9 mouse cellular contexts compared by ENCODE assay signal in genomic region chr7:30394871-30395270, GRCm38 (mm10). TPM values are rescaled to one million over a fixed set of nuclear protein-coding genes. Genes with fewer than 3 reads are reported as not detected.
DNase-seq lines count a peak whose midpoint lies in the region; ATAC-seq and TF ChIP-seq lines count a peak whose summit lies in the region.
"Had no signal": no experiment of that assay in that cellular context is flagged by ENCODE, and none has a peak within 500 bp of the region (broad histone marks: within the 10 kb centered on the region; RNA-seq: fewer than 3 reads in every experiment).

No protein-coding gene starts in this region.

- DNase-seq in embryo, embryonic 10 days (ENCODE audit: low spot score) = peak; percentile 28
- no peak for DNase-seq in embryo, embryonic 9.5 days (ENCODE audit: extremely low spot score)
- no peak for DNase-seq in liver, embryonic 11.5 days (ENCODE audit: low spot score)
- peak; percentile 55 for DNase-seq in thymus, postnatal 0 days (ENCODE audit: low spot score)
- DNase-seq in hindbrain, embryonic 10.5 days (ENCODE audit: low spot score) = no peak
- DNase-seq in adrenal gland, postnatal 14 days = no peak

- H3K4me3 ChIP-seq in liver, embryonic 16.5 days (ENCODE audit: low read depth, low read length) = no peak overlapping the region
- no peak overlapping the region for H3K4me3 ChIP-seq in liver, embryonic 11.5 days (ENCODE audit: low read depth, low read length)
- H3K4me3 ChIP-seq in cortical plate, adult 2 months (ENCODE audit: insufficient read depth, low read length) = no peak overlapping the region
- no peak overlapping the region for H3K4me3 ChIP-seq in hindbrain, embryonic 10.5 days

- no peak overlapping the region for H3K4me2 ChIP-seq in liver, embryonic 16.5 days (ENCODE audit: low read depth, low read length)
- no peak overlapping the region for H3K4me2 ChIP-seq in liver, embryonic 11.5 days

- H3K4me1 ChIP-seq in liver, embryonic 16.5 days (ENCODE audit: control insufficient read depth, low read depth, low read length) = no peaks in the 10 kb centered on the region; the same call in 1 of the 2 replicates
- H3K4me1 ChIP-seq in liver, embryonic 11.5 days (replicated peaks; ENCODE audit: control insufficient read depth, insufficient read depth, low read length) = no peaks in the 10 kb centered on the region
- no peaks in the 10 kb centered on the region; the same call in 1 of the 2 replicates for H3K4me1 ChIP-seq in cortical plate, adult 2 months (ENCODE audit: control insufficient read depth, insufficient read depth, low read length)
- H3K4me1 ChIP-seq in hindbrain, embryonic 10.5 days (replicated peaks) = peaks cover 9% of the 10 kb centered on the region

- TF ChIP-seq CTCF in cortical plate, adult 2 months (IDR thresholded peaks at IDR 0.05; ENCODE audit: extremely low read depth, insufficient read depth, low read length) = 0 out of 2 replicates have a peak, but pooled peaks have one; percentile 7

- 36% methylated on average over 2 of the region's 2 CpGs for WGBS in liver, embryonic 16.5 days (ENCODE audit: insufficient replicate concordance)
- WGBS in liver, embryonic 11.5 days = 37% methylated on average over 2 of the region's 2 CpGs
- 42% methylated on average over 2 of the region's 2 CpGs for WGBS in hindbrain, embryonic 10.5 days

- no peaks in the 10 kb centered on the region for H3K9me3 ChIP-seq in liver, embryonic 16.5 days (replicated peaks; ENCODE audit: control insufficient read depth, low read length)
- no peaks in the 10 kb centered on the region for H3K9me3 ChIP-seq in liver, embryonic 11.5 days (ENCODE audit: control insufficient read depth, low read length)
- H3K9me3 ChIP-seq in hindbrain, embryonic 10.5 days = no peaks in the 10 kb centered on the region

- no peak for ATAC-seq in liver, embryonic 16.5 days (ENCODE audit: low read depth)
- ATAC-seq in liver, embryonic 11.5 days (replicated peaks; ENCODE audit: low FRiP score) = no peak

- peak overlapping the region; percentile 59 for H3K27ac ChIP-seq in liver, embryonic 16.5 days (ENCODE audit: low read length)
- H3K27ac ChIP-seq in liver, embryonic 11.5 days (ENCODE audit: low read depth, low read length) = no peak overlapping the region
- H3K27ac ChIP-seq in cortical plate, adult 2 months (ENCODE audit: insufficient read depth, low read length) = no peak overlapping the region
- H3K27ac ChIP-seq in hindbrain, embryonic 10.5 days = no peak overlapping the region

- TF ChIP-seq POLR2A in cortical plate, adult 2 months (IDR thresholded peaks at IDR 0.05; ENCODE audit: extremely low read depth, insufficient read depth, low read length) = no peak

- H3K9ac ChIP-seq in liver, embryonic 16.5 days (ENCODE audit: low read depth, low read length) = no peak overlapping the region
- no peak overlapping the region for H3K9ac ChIP-seq in liver, embryonic 11.5 days (ENCODE audit: low read depth, low read length)

- no peaks in the 10 kb centered on the region for H3K36me3 ChIP-seq in liver, embryonic 16.5 days (ENCODE audit: control insufficient read depth, insufficient read depth)
- no peaks in the 10 kb centered on the region for H3K36me3 ChIP-seq in liver, embryonic 11.5 days (ENCODE audit: control insufficient read depth, insufficient read depth, low read length)
- H3K36me3 ChIP-seq in hindbrain, embryonic 10.5 days = no peaks in the 10 kb centered on the region

- H3K27me3 ChIP-seq in liver, embryonic 16.5 days (ENCODE audit: control insufficient read depth, insufficient read depth, low read depth, low read length) = no peaks in the 10 kb centered on the region
- no peaks in the 10 kb centered on the region for H3K27me3 ChIP-seq in liver, embryonic 11.5 days (replicated peaks; ENCODE audit: control insufficient read depth, insufficient read depth, low read length)
- H3K27me3 ChIP-seq in hindbrain, embryonic 10.5 days (ENCODE audit: insufficient read depth, poor library complexity, severe bottlenecking) = no peaks in the 10 kb centered on the region

RNA-seq across cellular contexts. Expression of gene Tyrobp, which starts 18.7 kb away (rescaled TPM):
- polyA plus RNA-seq in liver, embryonic 16.5 days (2015; fragmentation: Nextera tagmentation; extraction: Ambion mirVana) = 150 and 154 TPM in 2 replicates
- polyA plus RNA-seq in liver, embryonic 11.5 days (2014; fragmentation: Nextera tagmentation; extraction: Ambion mirVana) = 60.6 and 61.9 TPM in 2 replicates
- 78.9 and 79.5 TPM in 2 replicates for polyA plus RNA-seq in cortical plate, adult 2 months (2012; rRNA removed)
- 112 and 116 TPM in 2 replicates for polyA plus RNA-seq in thymus, postnatal 0 days (2015; fragmentation: Nextera tagmentation; extraction: Ambion mirVana)
- polyA plus RNA-seq in hindbrain, embryonic 10.5 days (2016; fragmentation: Nextera tagmentation; extraction: Ambion mirVana) = 16.9 and 27.9 TPM in 2 replicates
- 19.9 and 30.9 TPM in 2 replicates for total RNA-seq in adrenal gland, postnatal 14 days (2021)
- polyA plus RNA-seq: C2C12 had no signal

RNA-seq across cellular contexts. Expression of gene Hcst, which starts 24.8 kb away (rescaled TPM):
- polyA plus RNA-seq in liver, embryonic 16.5 days (2015; fragmentation: Nextera tagmentation; extraction: Ambion mirVana) = 7.2 and 7.8 TPM in 2 replicates
- 2.2 and 2.9 TPM in 2 replicates for polyA plus RNA-seq in liver, embryonic 11.5 days (2014; fragmentation: Nextera tagmentation; extraction: Ambion mirVana)
- polyA plus RNA-seq in cortical plate, adult 2 months (2012; rRNA removed) = 1.1 and 1.7 TPM in 2 replicates
- polyA plus RNA-seq in thymus, postnatal 0 days (2015; fragmentation: Nextera tagmentation; extraction: Ambion mirVana) = 110 and 139 TPM in 2 replicates
- 0.55 and 0.57 TPM in 2 replicates for polyA plus RNA-seq in hindbrain, embryonic 10.5 days (2016; fragmentation: Nextera tagmentation; extraction: Ambion mirVana)
- total RNA-seq in adrenal gland, postnatal 14 days (2021) = 7.1 TPM in 1 of 2 replicates, not detected in the other
- polyA plus RNA-seq: C2C12 had no signal

RNA-seq across cellular contexts. Expression of gene Nfkbid, which starts 26.7 kb away (rescaled TPM):
- polyA plus RNA-seq in liver, embryonic 16.5 days (2015; fragmentation: Nextera tagmentation; extraction: Ambion mirVana) = 1.4 and 1.7 TPM in 2 replicates
- polyA plus RNA-seq in liver, embryonic 11.5 days (2014; fragmentation: Nextera tagmentation; extraction: Ambion mirVana) = 1.8 and 3.6 TPM in 2 replicates
- polyA plus RNA-seq in cortical plate, adult 2 months (2012; rRNA removed) = 4.4 and 5.7 TPM in 2 replicates
- 20.2 and 20.3 TPM in 2 replicates for polyA plus RNA-seq in thymus, postnatal 0 days (2015; fragmentation: Nextera tagmentation; extraction: Ambion mirVana)
- 1.5 and 1.7 TPM in 2 replicates for polyA plus RNA-seq in hindbrain, embryonic 10.5 days (2016; fragmentation: Nextera tagmentation; extraction: Ambion mirVana)
- total RNA-seq in adrenal gland, postnatal 14 days (2021) = 2.8 and 3.9 TPM in 2 replicates

RNA-seq across cellular contexts. Expression of gene Lrfn3, which starts 32.3 kb away (rescaled TPM):
- polyA plus RNA-seq in liver, embryonic 16.5 days (2015; fragmentation: Nextera tagmentation; extraction: Ambion mirVana) = 2.0 and 2.1 TPM in 2 replicates
- 3.5 TPM in 2 replicates for polyA plus RNA-seq in liver, embryonic 11.5 days (2014; fragmentation: Nextera tagmentation; extraction: Ambion mirVana)
- polyA plus RNA-seq in cortical plate, adult 2 months (2012; rRNA removed) = 20.8 and 21.3 TPM in 2 replicates
- polyA plus RNA-seq in thymus, postnatal 0 days (2015; fragmentation: Nextera tagmentation; extraction: Ambion mirVana) = 0.14 and 0.18 TPM in 2 replicates
- 5.5 and 7.8 TPM in 2 replicates for polyA plus RNA-seq in hindbrain, embryonic 10.5 days (2016; fragmentation: Nextera tagmentation; extraction: Ambion mirVana)
- 15.6 and 16.2 TPM in 2 replicates for total RNA-seq in adrenal gland, postnatal 14 days (2021)

RNA-seq across cellular contexts. Expression of gene Aplp1, which starts 50.5 kb away (rescaled TPM):
- 4.2 and 4.4 TPM in 2 replicates for polyA plus RNA-seq in liver, embryonic 16.5 days (2015; fragmentation: Nextera tagmentation; extraction: Ambion mirVana)
- polyA plus RNA-seq in liver, embryonic 11.5 days (2014; fragmentation: Nextera tagmentation; extraction: Ambion mirVana) = 18.4 and 19.1 TPM in 2 replicates
- 1,095 and 1,125 TPM in 2 replicates for polyA plus RNA-seq in cortical plate, adult 2 months (2012; rRNA removed)
- polyA plus RNA-seq in thymus, postnatal 0 days (2015; fragmentation: Nextera tagmentation; extraction: Ambion mirVana) = 1.3 and 2.8 TPM in 2 replicates
- 69.7 and 184 TPM in 2 replicates for polyA plus RNA-seq in hindbrain, embryonic 10.5 days (2016; fragmentation: Nextera tagmentation; extraction: Ambion mirVana)
- 21.3 and 28.3 TPM in 2 replicates for total RNA-seq in adrenal gland, postnatal 14 days (2021)

Comparison
In these comparisons a context has a peak if more than half of its experiments do, and no peak if none do; other contexts are left out.
1. DNase-seq: peak in embryo, embryonic 10 days (single experiment) and thymus, postnatal 0 days (single experiment); none in embryo, embryonic 9.5 days (single experiment), liver, embryonic 11.5 days (single experiment), hindbrain, embryonic 10.5 days (single experiment) and adrenal gland, postnatal 14 days (single experiment).
2. RNA of gene Hcst, which starts 24.8 kb away (polyA plus RNA-seq): 110 to 139 TPM in thymus, postnatal 0 days; 7.2 to 7.8 TPM in liver, embryonic 16.5 days, 2.2 to 2.9 TPM in liver, embryonic 11.5 days, 1.1 to 1.7 TPM in cortical plate, adult 2 months and 0.55 to 0.57 TPM in hindbrain, embryonic 10.5 days; every median in the first group is over 10 times any median in the second.